In the genomic region with DNA sequence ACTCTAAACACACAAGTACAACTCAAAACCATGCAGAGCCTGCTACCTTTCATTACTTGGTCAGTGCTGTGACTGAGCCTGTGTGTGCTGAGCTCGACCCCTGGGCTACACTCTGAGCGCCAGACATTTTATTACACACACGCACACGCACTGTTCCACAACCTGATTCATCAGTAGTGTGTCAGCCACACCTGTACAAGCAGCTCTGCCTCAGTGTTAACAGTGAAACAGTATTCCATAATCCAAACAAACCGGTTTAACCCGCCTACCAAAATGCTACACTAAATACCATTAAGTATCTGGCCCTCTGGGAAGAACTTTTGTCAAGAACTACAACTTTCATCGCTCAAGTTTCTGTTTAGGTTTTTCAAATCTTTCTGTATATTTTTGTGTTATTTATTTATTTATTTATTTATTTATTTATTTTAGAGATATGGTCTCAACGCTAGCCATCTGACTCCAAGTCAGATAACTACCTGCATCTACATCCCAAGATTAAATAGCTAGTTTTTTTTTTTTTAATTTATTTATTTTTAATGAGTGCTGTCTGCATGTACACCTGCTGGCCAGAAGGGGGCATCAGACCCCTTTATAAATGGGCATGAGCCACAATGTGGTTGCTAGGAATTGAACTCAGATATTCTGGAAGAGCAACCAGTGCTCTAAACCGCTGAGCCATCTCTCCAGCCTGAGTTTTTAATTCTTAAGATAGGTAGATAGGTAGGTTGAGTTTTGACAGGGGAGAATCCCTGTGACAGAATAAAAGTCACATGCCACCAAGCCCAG, we compare ENCODE assay signal across 8 mouse cellular contexts. TPM values are rescaled to one million over a fixed set of nuclear protein-coding genes. Genes with fewer than 3 reads are reported as not detected.
A peak's percentile ranks its signal among the peaks of the same experiment; 100 is the strongest.
DNase-seq lines count a peak whose midpoint lies in the region; ATAC-seq lines count a peak whose summit lies in the region.

No protein-coding gene starts in this region.

- no peak overlapping the region for H3K27ac ChIP-seq in midbrain, embryonic 14.5 days (replicated peaks; ENCODE audit: low read depth, low read length)
- no peak overlapping the region for H3K27ac ChIP-seq in midbrain, embryonic 11.5 days (ENCODE audit: low read depth, low read length)
- no peak overlapping the region for H3K27ac ChIP-seq in intestine, embryonic 16.5 days (ENCODE audit: low read length)
- no peak overlapping the region for H3K27ac ChIP-seq in stomach, embryonic 15.5 days

- H3K4me3 ChIP-seq in midbrain, embryonic 14.5 days (replicated peaks; ENCODE audit: low read depth, low read length): no peak overlapping the region
- H3K4me3 ChIP-seq in midbrain, embryonic 11.5 days (ENCODE audit: low read depth, low read length): no peak overlapping the region
- no peak overlapping the region for H3K4me3 ChIP-seq in intestine, embryonic 16.5 days (ENCODE audit: low read length)
- H3K4me3 ChIP-seq in stomach, embryonic 15.5 days (replicated peaks): no peak overlapping the region

- no peaks in the 10 kb centered on the region for H3K36me3 ChIP-seq in midbrain, embryonic 14.5 days (ENCODE audit: control insufficient read depth, insufficient read depth, low read length)
- H3K36me3 ChIP-seq in midbrain, embryonic 11.5 days (ENCODE audit: control insufficient read depth, insufficient read depth, low read length): no peaks in the 10 kb centered on the region
- no peaks in the 10 kb centered on the region for H3K36me3 ChIP-seq in intestine, embryonic 16.5 days (ENCODE audit: control insufficient read depth, insufficient read depth, low read length)
- no peaks in the 10 kb centered on the region for H3K36me3 ChIP-seq in stomach, embryonic 15.5 days

- H3K4me1 ChIP-seq in midbrain, embryonic 14.5 days (ENCODE audit: control insufficient read depth, insufficient read depth, low read length): no peaks in the 10 kb centered on the region
- no peaks in the 10 kb centered on the region for H3K4me1 ChIP-seq in midbrain, embryonic 11.5 days (ENCODE audit: control insufficient read depth, insufficient read depth, low read length)
- no peaks in the 10 kb centered on the region for H3K4me1 ChIP-seq in intestine, embryonic 16.5 days (ENCODE audit: control insufficient read depth, insufficient read depth, low read length)
- H3K4me1 ChIP-seq in stomach, embryonic 15.5 days: no peaks in the 10 kb centered on the region

- 70% methylated on average over 9 of the region's 9 CpGs for WGBS in midbrain, embryonic 14.5 days
- WGBS in midbrain, embryonic 11.5 days: 72% methylated on average over 9 of the region's 9 CpGs
- 56% methylated on average over 9 of the region's 9 CpGs for WGBS in intestine, embryonic 16.5 days
- whole genome bisulfite sequencing in stomach, embryonic 15.5 days: 54% methylated on average over 9 of the region's 9 CpGs

- no peaks in the 10 kb centered on the region for H3K9me3 ChIP-seq in midbrain, embryonic 14.5 days (ENCODE audit: control insufficient read depth, low read length)
- no peaks in the 10 kb centered on the region for H3K9me3 ChIP-seq in midbrain, embryonic 11.5 days (ENCODE audit: control insufficient read depth, low read length)
- no peaks in the 10 kb centered on the region for H3K9me3 ChIP-seq in intestine, embryonic 16.5 days (ENCODE audit: control insufficient read depth, low read length)
- no peaks in the 10 kb centered on the region for H3K9me3 ChIP-seq in stomach, embryonic 15.5 days

- DNase-seq in adrenal gland, adult 2 months: peak; percentile 10
- DNase-seq in adrenal gland, adult 8-10 months: no peak
- peak; percentile 68 for DNase-seq in midbrain, embryonic 14.5 days
- no peak for DNase-seq in midbrain, embryonic 11.5 days (ENCODE audit: low spot score, missing footprints)
- DNase-seq in cerebellum, adult 9-10 months: peak; percentile 44
- no peak for DNase-seq in layer of hippocampus, adult 8-10 months (ENCODE audit: low spot score in 2 of 2)

- no peak overlapping the region for H3K9ac ChIP-seq in midbrain, embryonic 14.5 days (replicated peaks; ENCODE audit: low read length)
- no peak overlapping the region for H3K9ac ChIP-seq in midbrain, embryonic 11.5 days (ENCODE audit: low read length)
- no peak overlapping the region for H3K9ac ChIP-seq in intestine, embryonic 16.5 days (ENCODE audit: low read depth, low read length)
- H3K9ac ChIP-seq in stomach, embryonic 15.5 days: no peak overlapping the region

- no peak for ATAC-seq in midbrain, embryonic 14.5 days (ENCODE audit: low FRiP score, low TSS enrichment)
- no peak; the same call in 1 of the 2 replicates for ATAC-seq in midbrain, embryonic 11.5 days (ENCODE audit: low FRiP score)
- ATAC-seq in intestine, embryonic 16.5 days: 0 out of 2 replicates have a peak, but pooled peaks have one; percentile 24
- ATAC-seq in stomach, embryonic 15.5 days (ENCODE audit: insufficient read depth, low FRiP score, low read depth): peak; percentile 44; the same call in 1 of the 2 replicates

- no peak overlapping the region for H3K4me2 ChIP-seq in midbrain, embryonic 14.5 days (ENCODE audit: low read length)
- H3K4me2 ChIP-seq in midbrain, embryonic 11.5 days: no peak overlapping the region
- H3K4me2 ChIP-seq in intestine, embryonic 16.5 days (ENCODE audit: low read depth, low read length): no peak overlapping the region
- no peak overlapping the region for H3K4me2 ChIP-seq in stomach, embryonic 15.5 days

- H3K27me3 ChIP-seq in midbrain, embryonic 14.5 days (ENCODE audit: control insufficient read depth, insufficient read depth, low read length): no peaks in the 10 kb centered on the region
- no peaks in the 10 kb centered on the region for H3K27me3 ChIP-seq in midbrain, embryonic 11.5 days (ENCODE audit: control insufficient read depth, insufficient read depth, low read length)
- no peaks in the 10 kb centered on the region for H3K27me3 ChIP-seq in intestine, embryonic 16.5 days (replicated peaks; ENCODE audit: control insufficient read depth, insufficient read depth, low read length)
- H3K27me3 ChIP-seq in stomach, embryonic 15.5 days (replicated peaks): no peaks in the 10 kb centered on the region

RNA-seq across cellular contexts. Expression of a gene that starts 11.1 kb away (rescaled TPM):
- total RNA-seq in adrenal gland, adult 2 months (2021): 1 to 10 TPM; 5.0 to 7.1 TPM
- 0.69 and 0.80 TPM in 2 replicates for polyA plus RNA-seq in adrenal gland, adult 2 months (2012; rRNA removed)
- total RNA-seq in adrenal gland, adult 8-10 months (2022): 10 to 100 TPM in 3 of 4 experiments, 1 to 10 TPM in 1; 6.9 to 17.0 (median 12.2) TPM
- polyA plus RNA-seq in midbrain, embryonic 14.5 days (2014; fragmentation: Nextera tagmentation; extraction: Ambion mirVana): 14.4 and 21.5 TPM in 2 replicates
- 13.1 and 15.9 TPM in 2 replicates for polyA plus RNA-seq in midbrain, embryonic 11.5 days (2014; fragmentation: Nextera tagmentation; extraction: Ambion mirVana)
- 16.1 and 16.7 TPM in 2 replicates for polyA plus RNA-seq in intestine, embryonic 16.5 days (2015; fragmentation: Nextera tagmentation; extraction: Ambion mirVana)
- 17.9 and 19.6 TPM in 2 replicates for polyA plus RNA-seq in stomach, embryonic 15.5 days (2015; fragmentation: Nextera tagmentation; extraction: Ambion mirVana)
- total RNA-seq in layer of hippocampus, adult 8-10 months (2022): 10 to 100 TPM; 25.1 to 28.9 (median 26.2) TPM

RNA-seq across cellular contexts. Expression of a gene that starts 39.3 kb away (rescaled TPM):
- 10 to 100 TPM; 58.7 to 59.7 TPM for total RNA-seq in adrenal gland, adult 2 months (2021)
- polyA plus RNA-seq in adrenal gland, adult 2 months (2012; rRNA removed): 6.0 and 6.4 TPM in 2 replicates
- total RNA-seq in adrenal gland, adult 8-10 months (2022): 10 to 100 TPM; 34.7 to 47.0 (median 41.0) TPM
- polyA plus RNA-seq in midbrain, embryonic 14.5 days (2014; fragmentation: Nextera tagmentation; extraction: Ambion mirVana): 28.4 and 32.6 TPM in 2 replicates
- polyA plus RNA-seq in midbrain, embryonic 11.5 days (2014; fragmentation: Nextera tagmentation; extraction: Ambion mirVana): 27.1 and 30.7 TPM in 2 replicates
- polyA plus RNA-seq in intestine, embryonic 16.5 days (2015; fragmentation: Nextera tagmentation; extraction: Ambion mirVana): 26.3 and 31.5 TPM in 2 replicates
- polyA plus RNA-seq in stomach, embryonic 15.5 days (2015; fragmentation: Nextera tagmentation; extraction: Ambion mirVana): 26.8 and 30.1 TPM in 2 replicates
- total RNA-seq in layer of hippocampus, adult 8-10 months (2022): 10 to 100 TPM; 20.1 to 26.4 (median 24.8) TPM

RNA-seq across cellular contexts. Expression of a gene that starts 39.4 kb away (rescaled TPM):
- 10 to 100 TPM; 26.3 to 35.1 TPM for total RNA-seq in adrenal gland, adult 2 months (2021)
- 13.5 and 14.5 TPM in 2 replicates for polyA plus RNA-seq in adrenal gland, adult 2 months (2012; rRNA removed)
- total RNA-seq in adrenal gland, adult 8-10 months (2022): 10 to 100 TPM; 18.4 to 30.6 (median 23.5) TPM
- polyA plus RNA-seq in midbrain, embryonic 14.5 days (2014; fragmentation: Nextera tagmentation; extraction: Ambion mirVana): 20.7 and 28.0 TPM in 2 replicates
- 22.6 and 25.1 TPM in 2 replicates for polyA plus RNA-seq in midbrain, embryonic 11.5 days (2014; fragmentation: Nextera tagmentation; extraction: Ambion mirVana)
- polyA plus RNA-seq in intestine, embryonic 16.5 days (2015; fragmentation: Nextera tagmentation; extraction: Ambion mirVana): 11.0 and 11.3 TPM in 2 replicates
- 13.9 and 14.9 TPM in 2 replicates for polyA plus RNA-seq in stomach, embryonic 15.5 days (2015; fragmentation: Nextera tagmentation; extraction: Ambion mirVana)
- total RNA-seq in layer of hippocampus, adult 8-10 months (2022): 10 to 100 TPM; 30.5 to 35.9 (median 31.9) TPM

Comparison
In these comparisons a context has a peak if more than half of its experiments do, and no peak if none do; other contexts are left out.
1. DNase-seq: peak in adrenal gland, adult 2 months (single experiment), midbrain, embryonic 14.5 days (single experiment) and cerebellum, adult 9-10 months (single experiment); none in adrenal gland, adult 8-10 months (single experiment), midbrain, embryonic 11.5 days (single experiment) and layer of hippocampus, adult 8-10 months (0 of 2).
2. ATAC-seq: peak in intestine, embryonic 16.5 days (single experiment) and stomach, embryonic 15.5 days (single experiment); none in midbrain, embryonic 14.5 days (single experiment) and midbrain, embryonic 11.5 days (single experiment).